Mouse (Mus musculus) liver, embryonic 14.5 days (tissue): ENCODE data around the gene 2310022A10Rik. TPM values are rescaled to one million over a fixed set of nuclear protein-coding genes. Genes with fewer than 3 reads are reported as not detected.

Experiments used
- ATAC-seq: fragments of 200-750 bp; cut with Nextera tagmentation; 2 replicates; pipeline ENCODE4 v1.8.0; 2017; ENCODE audit warnings: moderate number of reproducible peaks, mild to moderate bottlenecking, moderate library complexity; ENCODE audit not compliant: insufficient read depth
- DNase-seq, 3 experiments: peaks; one replicate each; pipeline ENCODE4 v3.0.0-alpha.2; 2012 to 2013; ENCODE audit warnings: low read depth in 3 of 3, low spot score in 3 of 3
- H3K27ac ChIP-seq: fragments of 300-500 bp; sonication (generic); 2 replicates; pipeline ENCODE4 v1.5.1; 2014; ENCODE audit warnings: moderate library complexity, mild to moderate bottlenecking, control low read depth, inconsistent platforms
- H3K27me3 ChIP-seq: fragments of 300-500 bp; sonication (generic); 2 replicates; pipeline ENCODE4 v1.6.1; 2014; ENCODE audit warnings: mild to moderate bottlenecking, low read length, moderate library complexity; ENCODE audit not compliant: control insufficient read depth, insufficient read depth
- H3K36me3 ChIP-seq: fragments of 300-500 bp; sonication (generic); replicated peaks from 2 replicates; pipeline ENCODE4 v1.6.1; 2014; ENCODE audit warnings: low read depth; ENCODE audit not compliant: control insufficient read depth, insufficient read depth
- H3K4me1 ChIP-seq, 2 experiments: fragments of 200-500 bp in 1 of 2; fragments of 300-500 bp in 1 of 2; sonication (generic) in 1 of 2; replicated peaks; 2 replicates each; pipeline ENCODE4 v1.6.1; 2012 to 2014; ENCODE audit warnings: antibody characterized with exemption in 1 of 2, inconsistent platforms in 1 of 2, low read length in 1 of 2; ENCODE audit not compliant: control insufficient read depth in 2 of 2, insufficient read depth in 2 of 2
- H3K4me2 ChIP-seq: fragments of 300-500 bp; sonication (generic); 2 replicates; pipeline ENCODE4 v1.6.1; 2014; ENCODE audit warnings: low read depth, mild to moderate bottlenecking, control low read depth, moderate library complexity
- H3K4me3 ChIP-seq, 2 experiments: fragments of 200-500 bp in 1 of 2; fragments of 300-500 bp in 1 of 2; sonication (generic) in 1 of 2; 2 replicates each; pipeline ENCODE4 v1.5.1; 2012 to 2014; ENCODE audit warnings: low read depth in 2 of 2, low read length in 2 of 2, mild to moderate bottlenecking in 2 of 2, control low read depth in 1 of 2, inconsistent platforms in 1 of 2, moderate library complexity in 1 of 2; ENCODE audit not compliant: insufficient read depth in 1 of 2
- H3K9ac ChIP-seq: fragments of 300-500 bp; sonication (generic); replicated peaks from 2 replicates; pipeline ENCODE4 v1.6.1; 2014; ENCODE audit warnings: mild to moderate bottlenecking, control low read depth, moderate library complexity
- H3K9me3 ChIP-seq: fragments of 300-500 bp; sonication (generic); 2 replicates; pipeline ENCODE4 v1.6.1; 2016; ENCODE audit warnings: low read length, mixed read lengths; ENCODE audit not compliant: control insufficient read depth
- CTCF ChIP-seq: IDR thresholded peaks from 2 replicates; pipeline ENCODE4 v1.5.1; 2016; ENCODE audit warnings: antibody characterized with exemption, low read depth, control low read depth
- EP300 ChIP-seq: IDR thresholded peaks from 2 replicates; pipeline ENCODE4 v1.6.1; 2016; ENCODE audit warnings: antibody characterized with exemption, low read depth
- WGBS: fragments of 180-500 bp; shearing (Covaris S2); extraction: QIAGEN DNeasy Blood & Tissue Kit; methylation state at CpG from one replicate; pipeline ENCODE4 v1.1.7; 2014; ENCODE audit not compliant: insufficient replicate concordance; 5-methylcytosine and 5-hydroxymethylcytosine counted together
- polyA plus RNA-seq, 2 experiments: library from polyadenylated mRNA; depleted of rRNA in 1 of 2; stranded (reverse) in 1 of 2; unstranded in 1 of 2; fragments of >200 nt; fragmentation: Nextera tagmentation in 1 of 2; extraction: Ambion mirVana in 1 of 2; gene quantifications; 2 replicates each; pipeline versions ENCODE4 v1.2.1 to v1.2.3; 2012 to 2014

The 2310022A10Rik gene
- polyA plus RNA-seq, 2 experiments: 12.7 to 13.8 TPM

- Histone ChIP-seq H3K4me2 (no peak overlapping the region), H3K4me1 (peaks cover 20 to 26% of the 10 kb centered on the region in 2 experiments), H3K9me3 (no peaks in the 10 kb centered on the region), H3K27me3 (no peaks in the 10 kb centered on the region), H3K4me3 (no peak overlapping the region), H3K9ac (no peak overlapping the region), H3K36me3 (peaks cover 25% of the 10 kb centered on the region), H3K27ac (no peak overlapping the region)
- ATAC-seq (no peak), DNase-seq (no peak)
- WGBS: 80% methylated on average over 10 of the region's 10 CpGs
- TF ChIP-seq EP300 (no peak), CTCF (no peak)
Measured at GRCm38 (mm10) chr7:27531707-27532106, 21.3 kb upstream of the 2310022A10Rik start.

- no peak overlapping the region for H3K9ac ChIP-seq
- no peaks in the 10 kb centered on the region for H3K9me3 ChIP-seq
- ATAC-seq: no peak
- DNase-seq: no peak
- TF ChIP-seq EP300 (no peak), CTCF (no peak)
- peaks cover 26 to 34% of the 10 kb centered on the region in 2 experiments for H3K4me1 ChIP-seq
- no peak overlapping the region for H3K27ac ChIP-seq
- H3K36me3 ChIP-seq: peaks cover 29% of the 10 kb centered on the region
- no peak overlapping the region for H3K4me3 ChIP-seq
- 78% methylated on average over 9 of the region's 9 CpGs for WGBS
- H3K27me3 ChIP-seq: no peaks in the 10 kb centered on the region
- H3K4me2 ChIP-seq: no peak overlapping the region
Measured at GRCm38 (mm10) chr7:27532480-27533050, 20.5 kb upstream of the 2310022A10Rik start.

GRCm38 (mm10) chr7:27535386-27535785 lies 17.6 kb upstream of the 2310022A10Rik start:
- no peaks in the 10 kb centered on the region for H3K9me3 ChIP-seq
- peaks cover 31% of the 10 kb centered on the region for H3K36me3 ChIP-seq
- peak overlapping the region; percentile 92 for H3K27ac ChIP-seq
- ATAC-seq (peak; percentile 78), DNase-seq (peak; percentile 81 to 85 (median 84))
- WGBS: 13% methylated on average over 2 of the region's 2 CpGs
- peak overlapping the region; percentile 86 for H3K4me2 ChIP-seq
- H3K4me1 ChIP-seq: peaks cover 53 to 61% of the 10 kb centered on the region in 2 experiments
- H3K9ac ChIP-seq: peak overlapping the region; percentile 76
- H3K27me3 ChIP-seq: no peaks in the 10 kb centered on the region
- peak overlapping the region; percentile 25 to 41; a peak in 3 of 4 replicates for H3K4me3 ChIP-seq
- TF ChIP-seq CTCF (no peak), EP300 (peak; percentile 85)

GRCm38 (mm10) chr7:27536618-27537017 lies 16.4 kb upstream of the 2310022A10Rik start:
- Histone ChIP-seq H3K27ac (peak overlapping the region; percentile 92), H3K4me3 (no peak overlapping the region), H3K4me1 (peaks cover 65 to 73% of the 10 kb centered on the region in 2 experiments), H3K4me2 (peak overlapping the region; percentile 1), H3K9me3 (no peaks in the 10 kb centered on the region), H3K9ac (peak overlapping the region; percentile 37; the same call in 1 of the 2 replicates), H3K36me3 (peaks cover 31% of the 10 kb centered on the region), H3K27me3 (no peaks in the 10 kb centered on the region)
- WGBS: 66% methylated on average over 6 of the region's 6 CpGs
- no peak for DNase-seq
- TF ChIP-seq CTCF (no peak), EP300 (no peak)
- ATAC-seq: no peak

- DNase-seq (no peak), ATAC-seq (no peak)
- H3K4me3 ChIP-seq: no peak overlapping the region
- H3K27me3 ChIP-seq: no peaks in the 10 kb centered on the region
- H3K27ac ChIP-seq: peak overlapping the region; percentile 27
- H3K9ac ChIP-seq: no peak overlapping the region; the same call in 1 of the 2 replicates
- H3K4me2 ChIP-seq: no peak overlapping the region
- WGBS: 79% methylated on average over 8 of the region's 8 CpGs
- H3K4me1 ChIP-seq: peaks cover 76 to 82% of the 10 kb centered on the region in 2 experiments
- H3K36me3 ChIP-seq: peaks cover 24% of the 10 kb centered on the region
- H3K9me3 ChIP-seq: no peaks in the 10 kb centered on the region
- TF ChIP-seq CTCF (no peak), EP300 (no peak)
Measured at GRCm38 (mm10) chr7:27537998-27538397, 15.0 kb upstream of the 2310022A10Rik start.
